Mouse (Mus musculus) lung, postnatal 0 days (tissue): ENCODE data around the gene Gm20388.

ENCODE experiments used
- CTCF ChIP-seq: IDR thresholded peaks from 2 replicates; pipeline ENCODE4 v1.5.1; 2016; ENCODE audit warnings: antibody characterized with exemption, mild to moderate bottlenecking
- EP300 ChIP-seq: IDR thresholded peaks from 2 replicates; pipeline ENCODE4 v1.6.1; 2016; ENCODE audit warnings: antibody characterized with exemption, mild to moderate bottlenecking, control low read depth

DNA sequence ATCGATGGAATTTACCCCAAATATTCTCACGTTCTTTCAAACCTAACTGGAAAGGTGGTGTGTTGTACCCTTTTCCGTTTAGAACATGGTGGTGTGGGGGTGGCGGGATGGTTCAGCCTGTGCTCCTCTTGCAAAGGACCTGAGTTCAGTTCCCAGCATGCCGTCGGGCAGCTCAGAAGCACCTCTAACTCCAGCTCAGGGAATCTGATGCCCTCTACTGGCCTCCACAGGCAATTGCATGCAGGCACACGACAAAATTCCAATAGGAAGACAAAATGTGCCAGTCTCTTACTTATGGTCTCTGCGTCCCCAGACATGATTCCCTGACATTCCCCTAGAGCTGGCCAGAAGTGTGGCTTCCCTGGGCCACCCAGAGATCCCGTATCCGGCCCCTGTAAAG is 1304.3 kb downstream of the Gm20388 start:
- TF ChIP-seq CTCF (peak; percentile 48), EP300 (no peak)
